Mouse (Mus musculus) C2C12 (cell line): Measurements from ENCODE around the gene Map6. TPM values are rescaled to one million over a fixed set of nuclear protein-coding genes. Genes with fewer than 3 reads are reported as not detected.
"Not testable (repeated sequence)": the region's sequence is repeated elsewhere in the genome, so short reads cannot be mapped to it uniquely, and the experiment has no call there.

Experiments
- H3K27me3 ChIP-seq: one replicate; pipeline ENCODE4 v1.6.1; 2011; ENCODE audit not compliant: control insufficient read depth, insufficient read depth, insufficient read length
- H3K36me3 ChIP-seq: one replicate; pipeline ENCODE4 v1.6.1; 2011; ENCODE audit not compliant: control insufficient read depth, insufficient read depth
- H3K4me3 ChIP-seq: one replicate; pipeline ENCODE4 v1.5.1; 2011; ENCODE audit warnings: mild to moderate bottlenecking, control low read depth; ENCODE audit not compliant: poor library complexity, insufficient read depth, severe bottlenecking
- H3K79me2 ChIP-seq: one replicate; pipeline ENCODE4 v1.6.1; 2011; ENCODE audit not compliant: control insufficient read depth, insufficient read depth
- H3K79me3 ChIP-seq: one replicate; pipeline ENCODE4 v1.6.1; 2011; ENCODE audit warnings: low read depth, control low read depth
- H3ac ChIP-seq: one replicate; pipeline ENCODE3; 2011; ENCODE audit warnings: low read depth; ENCODE audit not compliant: control insufficient read depth, insufficient read length
- CEBPB ChIP-seq: IDR thresholded peaks from one replicate; pipeline ENCODE4 v1.6.1; 2011; ENCODE audit warnings: low read depth, mild to moderate bottlenecking, control low read depth, moderate library complexity
- CTCF ChIP-seq: IDR thresholded peaks from one replicate; pipeline ENCODE4 v1.5.1; 2011; ENCODE audit not compliant: control insufficient read depth, insufficient read depth, insufficient read length
- FOSL1 ChIP-seq: IDR thresholded peaks from one replicate; pipeline ENCODE4 v1.8.0; 2011; ENCODE audit warnings: mild to moderate bottlenecking, low read length; ENCODE audit not compliant: poor library complexity, insufficient read depth, severe bottlenecking
- MAX ChIP-seq: IDR thresholded peaks from one replicate; pipeline ENCODE4 v1.6.1; 2011; ENCODE audit warnings: mild to moderate bottlenecking, control low read depth
- MYOD1 ChIP-seq: IDR thresholded peaks from one replicate; pipeline ENCODE4 v1.6.1; 2011; ENCODE audit warnings: low read depth; ENCODE audit not compliant: control insufficient read depth, insufficient read length
- MYOG ChIP-seq: IDR thresholded peaks from one replicate; pipeline ENCODE4 v1.6.1; 2011; ENCODE audit not compliant: control insufficient read depth, insufficient read length; ENCODE audit errors: extremely low read depth
- USF1 ChIP-seq: IDR thresholded peaks from one replicate; pipeline ENCODE4 v1.6.1; 2011; ENCODE audit warnings: low read depth, mild to moderate bottlenecking, control low read depth, moderate library complexity
- polyA plus RNA-seq: library from polyadenylated mRNA; unstranded; fragments of >200 nt; fragmentation: generic; extraction: Trizol; gene quantifications from one replicate; pipeline ENCODE4 v1.2.1, GENCODE M21; 2012; ENCODE audit warnings: missing spikeins

Map6 gene
- polyA plus RNA-seq, 1 experiment = 39.2 TPM

GRCm38 (mm10) chr7:99360021-99360802 is 93.0 kb downstream of the Map6 start:
- no peak overlapping the region for H3K4me3 ChIP-seq

GRCm38 (mm10) chr7:99360803-99361414 is 93.7 kb downstream of the Map6 start:
- Histone ChIP-seq H3K27me3 (no peaks in the 10 kb centered on the region), H3K36me3 (no peaks in the 10 kb centered on the region), H3K4me3 (no peak overlapping the region), H3K79me3 (no peaks in the 10 kb centered on the region), H3ac (no peak overlapping the region), H3K79me2 (no peaks in the 10 kb centered on the region)
- TF ChIP-seq CEBPB (no peak), MAX (no peak), MYOD1 (no peak), CTCF (no peak), FOSL1 (no peak), MYOG (no peak), USF1 (no peak)

More at GRCm38 (mm10) chr7:99360021-99360802, 93.0 kb downstream of the Map6 start:
- H3K36me3 ChIP-seq = no peaks in the 10 kb centered on the region
- no peaks in the 10 kb centered on the region for H3K79me3 ChIP-seq
- H3ac ChIP-seq = peak overlapping the region; percentile 50
- no peak for TF ChIP-seq MYOG
- TF ChIP-seq FOSL1 = no peak
- peak; percentile 84 for TF ChIP-seq MYOD1
- TF ChIP-seq CTCF = no peak
- TF ChIP-seq MAX = peak; percentile 23
- no peak for TF ChIP-seq USF1
- TF ChIP-seq CEBPB = peak; percentile 19
- H3K27me3 ChIP-seq = no peaks in the 10 kb centered on the region
- no peaks in the 10 kb centered on the region for H3K79me2 ChIP-seq

GRCm38 (mm10) chr7:99362137-99362536 is 94.9 kb downstream of the Map6 start:
- TF ChIP-seq MYOD1 (peak; percentile 93), CTCF (no peak), MAX (peak; percentile 33), FOSL1 (no peak)
- no peak overlapping the region for H3K4me3 ChIP-seq
- no peaks in the 10 kb centered on the region for H3K79me2 ChIP-seq
- H3K27me3 ChIP-seq = no peaks in the 10 kb centered on the region
- no peaks in the 10 kb centered on the region for H3K36me3 ChIP-seq
- no peaks in the 10 kb centered on the region for H3K79me3 ChIP-seq
- H3ac ChIP-seq = no peak overlapping the region

GRCm38 (mm10) chr7:99365069-99365468 is 97.8 kb downstream of the Map6 start:
- Histone ChIP-seq H3K4me3 (no peak overlapping the region), H3K27me3 (no peaks in the 10 kb centered on the region), H3K79me3 (no peaks in the 10 kb centered on the region), H3K79me2 (no peaks in the 10 kb centered on the region), H3K36me3 (no peaks in the 10 kb centered on the region), H3ac (no peak overlapping the region)
- TF ChIP-seq USF1 (no peak), FOSL1 (no peak), CTCF (peak; percentile 35), MAX (no peak)

- no peaks in the 10 kb centered on the region for H3K79me3 ChIP-seq
- no peaks in the 10 kb centered on the region for H3K36me3 ChIP-seq
- H3ac ChIP-seq = no peak overlapping the region
- H3K4me3 ChIP-seq = no peak overlapping the region
- no peak for TF ChIP-seq CTCF
- no peak for TF ChIP-seq MYOG
- no peak for TF ChIP-seq MYOD1
- TF ChIP-seq FOSL1 = no peak
- no peak for TF ChIP-seq MAX
- no peak for TF ChIP-seq USF1
- no peaks in the 10 kb centered on the region for H3K79me2 ChIP-seq
- H3K27me3 ChIP-seq = peaks cover 5% of the 10 kb centered on the region
These were observed 99.5 kb downstream of the Map6 start for GRCm38 (mm10) chr7:99366716-99367115.

GRCm38 (mm10) chr7:99374325-99374724 is 107.1 kb downstream of the Map6 start:
- not testable (repeated sequence) for H3K4me3 ChIP-seq, H3ac ChIP-seq, H3K79me3 ChIP-seq, H3K27me3 ChIP-seq, H3K79me2 ChIP-seq, H3K36me3 ChIP-seq
